Mouse (Mus musculus) lung, postnatal 0 days (tissue): ENCODE data around the gene Morc1.

Experiments used
- CTCF ChIP-seq: IDR thresholded peaks from 2 replicates; pipeline ENCODE4 v1.5.1; 2016; ENCODE audit warnings: antibody characterized with exemption, mild to moderate bottlenecking
- EP300 ChIP-seq: IDR thresholded peaks from 2 replicates; pipeline ENCODE4 v1.6.1; 2016; ENCODE audit warnings: antibody characterized with exemption, mild to moderate bottlenecking, control low read depth

GRCm38 (mm10) chr16:48613783-48614182 lies 182.7 kb downstream of the Morc1 start:
- TF ChIP-seq CTCF, result no peak
- TF ChIP-seq EP300, result no peak
